Mouse (Mus musculus) CH12.LX (cell line): ENCODE results near the gene Jak1. TPM values are rescaled to one million over a fixed set of nuclear protein-coding genes. Genes with fewer than 3 reads are reported as not detected.

ENCODE experiments used
- DNase-seq: peaks from one replicate; pipeline ENCODE4 v3.0.0-alpha.2; 2013; ENCODE audit errors: extremely low read depth
- H3K27ac ChIP-seq: 2 replicates; pipeline ENCODE4 v1.5.1; 2012; ENCODE audit warnings: low read depth, mild to moderate bottlenecking, control low read depth, moderate library complexity; ENCODE audit not compliant: insufficient read depth
- H3K27me3 ChIP-seq: replicated peaks from 2 replicates; pipeline ENCODE3; 2012; ENCODE audit warnings: inconsistent platforms
- H3K36me3 ChIP-seq, 2 experiments: replicated peaks in 1 of 2; 2 replicates each; pipeline versions ENCODE3 to v1.6.1; 2012; ENCODE audit warnings: inconsistent platforms in 1 of 2, low read length in 1 of 2, mild to moderate bottlenecking in 1 of 2, mixed read lengths in 1 of 2, moderate library complexity in 1 of 2; ENCODE audit not compliant: control insufficient read depth in 1 of 2, insufficient read depth in 1 of 2
- H3K4me1 ChIP-seq, 2 experiments: 2 replicates each; pipeline ENCODE4 v1.6.1; 2012; ENCODE audit warnings: inconsistent platforms in 1 of 2, moderate library complexity in 1 of 2; ENCODE audit not compliant: insufficient read depth in 2 of 2, control insufficient read depth in 1 of 2
- H3K4me2 ChIP-seq: 2 replicates; pipeline ENCODE4 v1.6.1; 2012; ENCODE audit warnings: low read depth, mild to moderate bottlenecking, control low read depth; ENCODE audit not compliant: poor library complexity, insufficient read depth, severe bottlenecking
- H3K4me3 ChIP-seq, 3 experiments: fragments of 150-350 bp in 1 of 3; sonication (generic) in 1 of 3; replicated peaks in 1 of 3; 2 replicates each; pipeline versions ENCODE3 to v1.5.1; 2011 to 2012; ENCODE audit warnings: low read depth in 2 of 3, low read length in 2 of 3, mild to moderate bottlenecking in 2 of 3, moderate library complexity in 2 of 3, control low read depth in 1 of 3, improper control_type of control experiment in 1 of 3, inconsistent platforms in 1 of 3, mixed read lengths in 1 of 3; ENCODE audit not compliant: poor library complexity in 1 of 3
- H3K79me2 ChIP-seq: replicated peaks from 2 replicates; pipeline ENCODE4 v1.6.1; 2012; ENCODE audit warnings: mild to moderate bottlenecking, moderate library complexity; ENCODE audit not compliant: control insufficient read depth, poor library complexity, insufficient read depth, severe bottlenecking; ENCODE audit errors: extremely low read depth
- H3K9ac ChIP-seq: 2 replicates; pipeline ENCODE4 v1.6.1; 2012; ENCODE audit warnings: low read depth, mild to moderate bottlenecking, control low read depth, moderate library complexity; ENCODE audit not compliant: insufficient read depth
- H3K9me3 ChIP-seq: replicated peaks from 2 replicates; pipeline ENCODE3; 2012; ENCODE audit warnings: low read length, inconsistent platforms, mixed read lengths
- CHD1 ChIP-seq: IDR thresholded peaks from 2 replicates; pipeline ENCODE4 v1.6.1; 2012; ENCODE audit warnings: low read depth, low read length, improper control_type of control experiment, inconsistent platforms
- CHD2 ChIP-seq: IDR thresholded peaks from 2 replicates; pipeline ENCODE4 v1.6.1; 2011; ENCODE audit warnings: low read length, improper control_type of control experiment
- ETS1 ChIP-seq: conservative IDR thresholded peaks from 2 replicates; pipeline ENCODE4 v1.6.1; 2012; ENCODE audit warnings: low read depth, mild to moderate bottlenecking, inconsistent platforms, low read length, improper control_type of control experiment, moderate library complexity
- HCFC1 ChIP-seq: IDR thresholded peaks from 2 replicates; pipeline ENCODE4 v1.6.1; 2012; ENCODE audit warnings: low read depth, mild to moderate bottlenecking, inconsistent platforms, low read length, improper control_type of control experiment
- IRF4 ChIP-seq: IDR thresholded peaks from 2 replicates; pipeline ENCODE4 v1.6.1; 2014; ENCODE audit warnings: low read depth, mild to moderate bottlenecking, inconsistent platforms, low read length, improper control_type of control experiment
- KAT2A ChIP-seq: IDR thresholded peaks from 2 replicates; pipeline ENCODE4 v1.6.1; 2012; ENCODE audit warnings: low read length, improper control_type of control experiment, inconsistent platforms; ENCODE audit not compliant: insufficient replicate concordance
- MAX ChIP-seq: IDR thresholded peaks from 2 replicates; pipeline ENCODE4 v1.6.1; 2011; ENCODE audit warnings: low read length, improper control_type of control experiment
- NELFE ChIP-seq: IDR thresholded peaks from 2 replicates; pipeline ENCODE4 v1.6.1; 2011; ENCODE audit warnings: low read depth, low read length, improper control_type of control experiment
- NRF1 ChIP-seq: IDR thresholded peaks from 2 replicates; pipeline ENCODE4 v1.6.1; 2014; ENCODE audit warnings: low read depth, mild to moderate bottlenecking, inconsistent platforms, low read length, improper control_type of control experiment, moderate library complexity
- POLR2AphosphoS2 ChIP-seq: IDR thresholded peaks from 2 replicates; pipeline ENCODE4 v1.6.1; 2011; ENCODE audit warnings: low read depth, low read length, improper control_type of control experiment
- SMC3 ChIP-seq: IDR thresholded peaks from 2 replicates; pipeline ENCODE4 v1.6.1; 2011; ENCODE audit warnings: low read depth, low read length, improper control_type of control experiment
- UBTF ChIP-seq: IDR thresholded peaks from 2 replicates; pipeline ENCODE4 v1.6.1; 2012; ENCODE audit warnings: low read depth, mild to moderate bottlenecking, inconsistent platforms, low read length, improper control_type of control experiment, moderate library complexity
- USF1 ChIP-seq: IDR thresholded peaks from 2 replicates; pipeline ENCODE4 v1.6.1; 2014; ENCODE audit warnings: low read depth, mild to moderate bottlenecking, inconsistent platforms, low read length, improper control_type of control experiment
- USF2 ChIP-seq: conservative IDR thresholded peaks from 2 replicates; pipeline ENCODE4 v1.6.1; 2011; ENCODE audit warnings: low read depth, low read length, improper control_type of control experiment
- ZC3H11A ChIP-seq: IDR thresholded peaks from 2 replicates; pipeline ENCODE4 v1.6.1; 2012; ENCODE audit warnings: low read depth, mild to moderate bottlenecking, inconsistent platforms, low read length, improper control_type of control experiment
- ZMIZ1 ChIP-seq: IDR thresholded peaks from 2 replicates; pipeline ENCODE4 v1.6.1; 2012; ENCODE audit warnings: low read depth, mild to moderate bottlenecking, inconsistent platforms, low read length, improper control_type of control experiment
- ZNF384 ChIP-seq: IDR thresholded peaks from 2 replicates; pipeline ENCODE4 v1.6.1; 2012; ENCODE audit warnings: low read depth, low read length, improper control_type of control experiment, inconsistent platforms
- dilution Hi-C: fragments of 300-500 bp; cut with MboI; formaldehyde crosslinking; loops from 2 replicates; pipeline ENCODE4 v1.14.3; 2020; ENCODE audit warnings: low sequenced_read_pairs; ENCODE audit not compliant: extremely low pct_unique_long_range_greater_than_20kb, extremely low pct_ligation_motif_present
- in situ Hi-C: fragments of 300-500 bp; cut with MboI; formaldehyde crosslinking; loops from 3 replicates; pipeline ENCODE4 v1.14.3; 2019; ENCODE audit warnings: low sequenced_read_pairs, low pct_ligation_motif_present, low pct_unique_long_range_greater_than_20kb, mixed read lengths
- polyA plus RNA-seq: library from polyadenylated mRNA; unstranded; fragments of >175 nt; gene quantifications from 2 replicates; pipeline ENCODE4 v1.2.1, GENCODE M21; 2012; ENCODE audit warnings: low read depth; ENCODE audit not compliant: insufficient read length
- total RNA-seq, 2 experiments: library from RNA; depleted of rRNA; stranded (reverse); fragments of 300-350 nt in 1 of 2; fragments of >200 nt in 1 of 2; gene quantifications; 2 replicates each; pipeline ENCODE4 v1.2.3; 2012 to 2014

Gene Jak1
- total and polyA plus RNA-seq, 3 experiments: 28.6 to 51.4 (median 33.9) TPM

DNA sequence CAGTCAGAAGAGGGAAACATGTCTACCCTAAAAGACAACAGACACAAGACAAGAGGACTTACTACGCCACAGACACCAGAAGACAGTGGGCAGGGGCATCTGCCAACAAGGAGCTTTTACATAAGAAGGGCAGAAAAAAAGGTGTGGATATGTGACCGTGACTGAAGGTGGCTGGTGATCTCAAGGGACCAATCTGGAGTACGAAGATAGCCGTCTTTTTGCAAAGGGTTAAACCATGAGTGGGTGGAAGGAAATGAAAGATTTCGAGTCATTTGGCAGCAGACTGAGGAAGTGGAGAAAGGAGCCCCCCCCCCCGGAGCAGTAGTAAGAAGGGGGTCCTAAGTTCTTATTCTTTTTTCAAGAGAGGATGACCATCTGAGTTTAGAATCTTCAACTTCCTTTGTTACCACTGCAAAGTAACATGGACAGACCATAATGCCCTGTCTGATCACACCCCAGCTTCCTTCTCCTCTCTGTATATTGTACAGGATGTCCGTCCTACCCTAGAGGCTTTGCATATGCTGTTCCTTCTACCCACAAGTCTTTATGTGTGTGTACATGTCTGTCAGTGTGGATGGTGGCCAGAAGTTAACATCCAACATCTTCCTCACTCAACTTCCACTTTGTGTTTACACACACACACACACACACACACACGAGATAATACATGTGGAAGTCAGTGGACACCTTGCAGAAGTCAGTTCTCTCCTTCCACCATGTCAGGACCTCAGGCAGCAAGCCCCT is 10.3 kb downstream of the Jak1 start:
- TF ChIP-seq MAX (no peak), ZMIZ1 (no peak)
- in situ Hi-C loops: no loop called here
- Histone ChIP-seq H3K4me2 (no peak overlapping the region), H3K9ac (no peak overlapping the region), H3K36me3 (peaks cover 0 to 14% of the 10 kb centered on the region in 2 experiments), H3K4me3 (no peak overlapping the region), H3K79me2 (peaks cover 7% of the 10 kb centered on the region), H3K4me1 (peaks cover 20 to 74% of the 10 kb centered on the region in 2 experiments), H3K27me3 (no peaks in the 10 kb centered on the region), H3K9me3 (no peaks in the 10 kb centered on the region), H3K27ac (no peak overlapping the region)
- dilution Hi-C loops: no loop called here
- DNase-seq: no peak

DNA sequence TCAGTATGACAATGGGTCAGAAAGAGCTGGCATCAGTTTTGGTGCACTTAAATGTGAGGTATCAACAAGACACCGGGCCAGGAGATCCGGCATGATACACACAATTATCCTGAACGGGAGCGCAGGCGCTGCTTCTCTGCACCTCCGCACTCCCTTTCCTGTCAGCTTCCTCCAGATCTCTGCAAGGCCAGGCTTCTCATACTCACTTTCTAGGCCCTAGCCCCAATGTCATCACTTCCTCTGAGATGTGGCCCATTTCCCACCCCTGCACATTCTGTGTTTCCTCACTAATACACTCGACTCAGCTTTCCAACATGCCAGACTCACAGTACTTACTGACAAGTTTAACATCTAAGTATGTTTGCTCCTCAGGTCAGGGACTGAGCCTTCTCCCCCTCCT is 11.1 kb downstream of the Jak1 start:
- no peak for TF ChIP-seq CHD1
- TF ChIP-seq SMC3: no peak
- TF ChIP-seq NELFE: no peak
- TF ChIP-seq NRF1: no peak
- TF ChIP-seq ZC3H11A: no peak
- no peak for TF ChIP-seq USF2
- no peak for TF ChIP-seq HCFC1
- no peak for TF ChIP-seq KAT2A
- TF ChIP-seq ETS1: no peak
- no peak for TF ChIP-seq ZMIZ1
- no peak for TF ChIP-seq USF1
- no peak for TF ChIP-seq POLR2AphosphoS2
- TF ChIP-seq MAX: no peak
- no peak for TF ChIP-seq IRF4
- no peak for TF ChIP-seq UBTF
- no peak for TF ChIP-seq ZNF384
- TF ChIP-seq CHD2: no peak
- Histone ChIP-seq H3K27ac (no peak overlapping the region), H3K4me1 (peaks cover 18 to 71% of the 10 kb centered on the region in 2 experiments), H3K27me3 (no peaks in the 10 kb centered on the region), H3K79me2 (peaks cover 7% of the 10 kb centered on the region), H3K4me3 (no peak overlapping the region), H3K9me3 (no peaks in the 10 kb centered on the region), H3K36me3 (peaks cover 0 to 12% of the 10 kb centered on the region in 2 experiments), H3K9ac (no peak overlapping the region), H3K4me2 (no peak overlapping the region)
- DNase-seq: no peak
- dilution Hi-C loops (no loop called here), in situ Hi-C loops (no loop called here)
